Comparison of ENCODE assay signal across 8 mouse cellular contexts in the genomic region with DNA sequence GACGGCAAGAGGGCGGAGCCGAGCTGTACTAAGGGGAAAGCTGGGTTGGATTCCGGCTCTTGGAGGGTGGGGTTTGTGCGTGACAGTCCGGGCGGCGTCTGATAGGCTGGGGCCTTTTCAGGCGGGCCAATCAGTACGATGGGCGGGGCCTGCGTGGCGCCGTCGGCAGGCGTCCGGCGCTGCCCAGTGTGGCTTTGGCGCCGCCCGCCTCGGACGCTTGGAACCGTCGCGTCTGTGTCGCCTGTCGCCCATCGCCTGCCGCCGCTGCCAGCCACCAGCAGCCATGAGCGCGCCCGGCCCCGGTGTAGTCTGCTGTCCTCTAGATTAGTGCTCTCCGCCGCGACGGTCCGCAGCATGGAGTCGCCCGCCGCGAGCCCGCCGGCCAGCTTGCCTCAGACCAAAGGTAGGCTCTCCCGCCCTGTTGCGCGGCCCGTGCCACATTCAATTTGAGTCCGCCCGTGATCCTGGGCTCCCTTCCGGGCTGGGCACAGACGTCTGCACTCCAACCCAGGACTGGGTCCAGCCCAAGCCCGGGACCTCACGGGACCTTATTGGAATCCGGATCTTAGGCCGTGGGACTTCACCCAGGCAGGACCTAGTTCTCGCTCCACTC. TPM values are rescaled to one million over a fixed set of nuclear protein-coding genes. Genes with fewer than 3 reads are reported as not detected.
DNase-seq lines count a peak whose midpoint lies in the region; ATAC-seq and TF ChIP-seq lines count a peak whose summit lies in the region.

TSS of gene Map2k3 (plus strand) at position 165 of the 613 bp plus-strand sequence.

- H3K4me1 ChIP-seq in ES-Bruce4 (ENCODE audit: control insufficient read depth, insufficient read depth, low read length): peaks cover 5% of the 10 kb centered on the region
- peaks cover 19% of the 10 kb centered on the region for H3K4me1 ChIP-seq in forebrain, embryonic 14.5 days (ENCODE audit: control insufficient read depth, insufficient read depth, low read length)
- H3K4me1 ChIP-seq in neural tube, embryonic 15.5 days: peaks cover 49% of the 10 kb centered on the region

- H3K9me3 ChIP-seq in ES-Bruce4 (replicated peaks; ENCODE audit: control insufficient read depth, insufficient read depth, low read length, poor library complexity, severe bottlenecking): no peaks in the 10 kb centered on the region
- no peaks in the 10 kb centered on the region for H3K9me3 ChIP-seq in forebrain, embryonic 14.5 days (replicated peaks; ENCODE audit: control insufficient read depth, low read length)
- no peaks in the 10 kb centered on the region for H3K9me3 ChIP-seq in neural tube, embryonic 15.5 days (replicated peaks)

- peak within 1 kb of the TSS; percentile 88 for H3K9ac ChIP-seq in ES-Bruce4 (ENCODE audit: low read depth, poor library complexity, severe bottlenecking)
- peak within 1 kb of the TSS; percentile 78 for H3K9ac ChIP-seq in forebrain, embryonic 14.5 days (ENCODE audit: low read length)
- peak within 1 kb of the TSS; percentile 86 for H3K9ac ChIP-seq in neural tube, embryonic 15.5 days (replicated peaks)

- intact Hi-C loops in heart, postnatal 14 days (cut with DNase I): no loop called here

- peak within 1 kb of the TSS; percentile 92 for H3K4me3 ChIP-seq in ES-Bruce4 (ENCODE audit: low read depth, low read length)
- peak within 1 kb of the TSS; percentile 73 for H3K4me3 ChIP-seq in forebrain, embryonic 14.5 days (ENCODE audit: low read depth, low read length)
- peak within 1 kb of the TSS; percentile 91 for H3K4me3 ChIP-seq in neural tube, embryonic 15.5 days (replicated peaks)

- ATAC-seq in cerebellum, adult (ENCODE audit: insufficient number of reproducible peaks, low FRiP score, low TSS enrichment): peak; percentile 92
- peak; percentile 97 for ATAC-seq in forebrain, embryonic 14.5 days
- ATAC-seq in neural tube, embryonic 15.5 days (ENCODE audit: low FRiP score): peak; percentile 96

- H3K27me3 ChIP-seq in ES-Bruce4 (ENCODE audit: control insufficient read depth, insufficient read depth, low read length, poor library complexity, severe bottlenecking): no peaks in the 10 kb centered on the region
- no peaks in the 10 kb centered on the region for H3K27me3 ChIP-seq in forebrain, embryonic 14.5 days (replicated peaks; ENCODE audit: control insufficient read depth, insufficient read depth, low read length)
- no peaks in the 10 kb centered on the region for H3K27me3 ChIP-seq in neural tube, embryonic 15.5 days (replicated peaks)

- peak; percentile 71 for TF ChIP-seq POLR2A in ES-Bruce4 (IDR thresholded peaks at IDR 0.05; ENCODE audit: insufficient read depth, low read length)

- no peak for TF ChIP-seq CTCF in ES-Bruce4 (IDR thresholded peaks at IDR 0.05; ENCODE audit: low read depth, low read length)

- peak within 1 kb of the TSS; percentile 89 for H3K4me2 ChIP-seq in forebrain, embryonic 14.5 days (ENCODE audit: low read length)
- peak within 1 kb of the TSS; percentile 83 for H3K4me2 ChIP-seq in neural tube, embryonic 15.5 days

- DNase-seq in forebrain, embryonic 14.5 days (ENCODE audit: low spot score): peak; percentile 98
- DNase-seq in heart, postnatal 14 days: peak; percentile 96 to 97
- DNase-seq in layer of hippocampus, adult 11-12 months (ENCODE audit: low spot score): peak; percentile 96
- DNase-seq in lung, adult 18-20 months: peak; percentile 98
- DNase-seq in testis, postnatal 14 days (ENCODE audit: low spot score): peak; percentile 95

- TF ChIP-seq EP300 in ES-Bruce4 (IDR thresholded peaks at IDR 0.05; ENCODE audit: insufficient read depth, low read depth, low read length): no peak

- under 1% methylated on average over 56 of the region's 59 CpGs for WGBS in forebrain, embryonic 14.5 days
- under 1% methylated on average over 59 of the region's 59 CpGs for WGBS in neural tube, embryonic 15.5 days

- H3K36me3 ChIP-seq in ES-Bruce4 (ENCODE audit: control insufficient read depth, insufficient read depth, low read length, poor library complexity, severe bottlenecking): 0 out of 2 replicates have a peak, but pooled peaks cover 3% of the 10 kb centered on the region
- no peaks in the 10 kb centered on the region for H3K36me3 ChIP-seq in forebrain, embryonic 14.5 days (ENCODE audit: control insufficient read depth, insufficient read depth, low read length)
- no peaks in the 10 kb centered on the region for H3K36me3 ChIP-seq in neural tube, embryonic 15.5 days

- peak within 1 kb of the TSS; percentile 49 for H3K27ac ChIP-seq in ES-Bruce4 (ENCODE audit: insufficient read depth, low read length)
- no peak within 1 kb of the TSS for H3K27ac ChIP-seq in forebrain, embryonic 14.5 days (ENCODE audit: low read depth, low read length)
- peak within 1 kb of the TSS; percentile 75 for H3K27ac ChIP-seq in neural tube, embryonic 15.5 days (replicated peaks)

RNA-seq across cellular contexts. Expression of gene Map2k3, which starts in this region (rescaled TPM):
- 22.5 and 26.1 TPM in 2 replicates for polyA plus RNA-seq in ES-Bruce4 (2011; ENCODE audit: insufficient read depth, insufficient read length, low read depth, missing spikeins)
- 23.6 and 23.7 TPM in 2 replicates for polyA plus RNA-seq in forebrain, embryonic 14.5 days (2014; fragmentation: Nextera tagmentation; extraction: Ambion mirVana)
- total RNA-seq in heart, postnatal 14 days (2021): 10 to 100 TPM; 71.2 to 77.8 TPM
- 30.4 and 47.4 TPM in 2 replicates for polyA plus RNA-seq in neural tube, embryonic 15.5 days (2015; fragmentation: Nextera tagmentation; extraction: Ambion mirVana)
